Mouse (Mus musculus): ENCODE results near the gene Fam13c. TPM values are rescaled to one million over a fixed set of nuclear protein-coding genes. Genes with fewer than 3 reads are reported as not detected.

Fam13c gene
- total RNA-seq, 4 experiments from 2014 or later, result 14.9 to 49.2 (median 28.9) TPM

DNA sequence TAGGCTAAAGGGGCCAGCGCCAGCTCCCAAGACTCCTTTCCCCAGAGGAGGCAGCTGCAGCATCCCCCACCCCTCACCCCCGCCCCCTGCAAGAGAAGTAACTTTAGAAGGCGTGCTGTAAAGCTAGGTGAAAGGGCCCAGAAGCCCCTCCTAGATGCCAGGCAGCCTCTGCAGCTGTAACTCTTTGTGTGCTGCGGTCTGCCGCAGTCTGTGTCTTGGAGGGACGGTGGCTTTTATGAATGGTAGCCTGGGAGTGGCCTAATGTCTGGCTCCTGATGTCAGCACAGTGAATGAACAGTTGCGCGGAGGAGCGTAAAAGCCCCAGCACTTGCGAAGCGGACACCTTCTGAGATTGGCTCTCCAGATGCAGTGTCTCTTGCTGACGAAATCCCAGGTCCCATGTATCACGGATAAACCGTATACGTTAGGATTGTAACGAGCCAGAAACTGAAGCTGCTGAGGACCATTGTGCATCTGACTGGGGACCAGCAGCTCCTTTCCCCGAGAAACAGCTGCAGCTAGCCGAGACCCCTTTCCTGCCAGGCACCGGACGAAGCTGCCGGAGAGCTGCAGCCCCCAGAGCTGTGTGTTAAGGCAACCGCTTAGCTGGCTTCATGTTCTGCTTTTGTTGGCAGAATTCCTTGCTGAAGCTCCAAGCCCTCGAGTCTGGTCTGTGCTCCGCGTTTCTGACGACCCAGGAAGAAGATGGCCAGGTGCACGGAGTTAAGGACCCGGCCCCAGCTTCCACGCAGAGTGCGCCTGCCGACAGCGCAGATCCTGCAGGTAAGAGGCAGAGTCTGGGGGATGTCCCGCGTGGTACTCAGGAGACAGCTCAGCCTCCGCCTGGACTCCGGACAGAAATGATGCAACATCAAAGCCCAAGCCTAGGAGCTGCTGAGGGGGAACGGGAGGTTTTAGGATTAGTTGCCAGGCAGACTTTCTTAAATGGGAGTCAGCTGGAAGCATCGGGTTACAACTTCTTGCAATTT is 80.2 kb downstream of the Fam13c start:
- no peak for DNase-seq

DNA sequence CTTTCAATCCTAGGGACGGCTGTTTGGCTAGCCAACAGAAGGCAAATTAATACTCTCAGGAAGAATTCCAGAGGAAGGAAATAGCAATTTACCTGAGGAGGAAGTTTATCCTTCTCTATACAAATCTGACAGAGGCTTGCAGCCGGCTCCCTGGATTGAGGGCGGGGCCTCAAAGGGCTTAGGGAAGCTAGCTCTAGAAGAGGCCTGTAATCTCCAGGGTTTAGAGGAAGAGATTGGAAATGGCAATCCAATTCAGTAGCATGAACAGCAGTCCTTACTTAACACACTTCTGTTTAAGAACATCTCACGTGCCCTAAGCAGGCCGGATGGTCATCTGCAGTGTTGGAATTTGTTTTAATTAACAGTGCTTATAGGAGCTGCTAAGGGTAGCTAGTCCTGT is 81.1 kb downstream of the Fam13c start:
- DNase-seq, result no peak

DNA sequence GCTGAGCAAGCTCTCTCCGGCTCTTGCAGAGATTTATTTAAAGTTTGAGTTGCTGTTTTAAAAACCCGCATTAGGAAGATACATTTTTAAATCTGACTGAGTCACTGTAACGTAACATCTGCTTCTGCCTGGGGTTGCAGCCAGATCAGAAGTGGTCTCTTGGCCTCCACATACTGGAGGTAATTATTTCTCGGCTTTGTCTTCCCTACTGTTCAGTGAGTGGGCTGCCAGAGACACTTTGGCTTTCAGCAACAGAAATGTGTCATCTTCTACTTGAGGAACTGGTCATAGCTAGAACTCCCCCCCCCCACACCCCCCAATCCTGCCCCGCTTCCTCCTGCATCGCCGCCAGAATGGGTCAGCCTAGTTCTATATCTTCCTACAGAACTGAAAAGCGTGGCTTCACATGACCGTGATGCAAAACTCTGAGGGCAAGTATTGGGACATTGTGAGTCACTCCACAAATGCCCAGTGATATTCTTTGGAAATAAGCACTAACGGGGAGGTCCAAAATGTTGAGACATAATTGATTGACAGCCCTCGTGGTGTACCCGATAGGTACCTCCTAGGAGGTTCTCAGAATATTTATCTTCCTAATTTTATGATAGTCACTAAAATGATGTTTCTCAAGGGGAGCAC is 90.0 kb downstream of the Fam13c start:
- no peak for DNase-seq

DNA sequence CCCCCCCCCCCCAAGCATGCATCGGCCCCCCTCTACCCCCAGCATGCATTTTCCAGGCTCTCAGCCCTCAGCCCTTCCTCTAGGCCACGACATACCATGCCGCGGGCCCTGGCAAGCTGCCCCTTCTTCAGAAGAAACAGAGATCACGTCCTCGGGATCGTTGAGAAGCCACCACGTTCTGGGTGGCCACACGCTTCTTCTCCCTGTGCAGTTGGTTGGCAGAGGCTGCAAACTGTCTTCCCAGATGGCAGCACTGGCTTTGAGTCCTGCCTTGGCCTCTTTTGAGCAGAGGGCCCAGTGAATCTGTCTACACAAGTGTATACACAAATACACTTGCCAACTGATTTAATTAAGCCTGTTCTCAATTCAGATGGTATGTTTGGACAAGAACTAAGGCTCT is 92.0 kb downstream of the Fam13c start:
- no peak for DNase-seq

DNA sequence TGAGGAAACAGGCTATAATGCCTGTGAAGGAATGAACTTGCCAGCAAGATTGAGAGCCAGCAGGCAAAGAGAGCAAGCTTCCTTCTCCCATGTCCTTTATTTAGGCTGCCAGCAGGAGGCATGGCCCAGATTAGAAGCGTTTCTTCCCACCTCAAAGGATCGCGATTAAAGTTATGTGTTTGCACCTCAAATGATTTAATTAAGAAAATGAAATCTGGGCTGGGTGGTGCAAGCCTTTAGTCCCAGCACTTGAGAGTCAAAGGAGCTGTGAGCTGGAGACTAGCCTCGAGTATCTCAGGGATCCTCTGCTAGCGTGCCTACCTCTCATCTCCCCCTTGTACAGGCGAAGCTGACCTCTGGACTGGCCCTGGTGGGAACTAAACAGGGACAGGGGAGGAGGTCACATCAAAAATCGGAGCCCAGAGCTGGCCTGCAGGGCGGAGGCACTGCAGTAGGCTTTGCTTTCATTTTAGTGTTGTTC is 93.1 kb downstream of the Fam13c start:
- no peak for DNase-seq

DNA sequence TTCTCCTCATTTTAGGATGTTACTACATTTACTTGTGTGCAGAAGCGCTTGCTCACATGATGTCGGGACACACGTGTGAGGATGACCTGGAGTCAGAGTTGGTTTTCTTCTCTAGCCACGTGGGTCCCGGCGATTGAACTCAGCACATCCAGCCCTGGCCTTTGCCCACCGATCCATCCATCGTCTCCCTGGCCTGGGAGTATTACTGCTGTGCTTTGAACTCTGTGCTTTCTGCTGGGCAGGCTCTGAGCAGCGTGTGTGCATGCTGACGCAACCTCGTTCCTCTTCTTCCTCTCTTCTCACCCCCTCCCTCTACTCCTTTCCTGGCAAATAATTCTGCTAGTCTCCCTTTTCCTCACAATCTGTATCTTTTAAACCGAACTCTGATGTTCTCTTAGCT is 93.7 kb downstream of the Fam13c start:
- DNase-seq, result no peak

DNA sequence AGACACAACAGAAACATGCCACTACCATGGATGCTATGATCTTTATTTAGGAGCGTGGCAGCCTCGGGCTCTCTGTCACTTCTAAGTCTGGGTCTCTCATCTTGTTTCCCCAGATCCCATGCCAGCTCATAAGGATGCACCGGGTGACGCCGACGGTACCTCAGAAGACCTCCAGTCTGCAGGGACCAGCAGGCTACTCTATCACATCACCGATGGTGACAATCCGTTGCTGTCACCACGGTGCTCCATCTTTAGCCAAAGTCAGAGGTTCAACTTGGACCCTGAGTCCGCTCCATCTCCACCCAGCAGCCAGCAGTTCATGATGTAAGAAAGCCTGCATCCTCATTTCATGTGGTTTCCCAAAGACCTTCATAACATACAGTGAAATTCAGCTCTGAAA is 94.3 kb downstream of the Fam13c start:
- no peak for DNase-seq

DNA sequence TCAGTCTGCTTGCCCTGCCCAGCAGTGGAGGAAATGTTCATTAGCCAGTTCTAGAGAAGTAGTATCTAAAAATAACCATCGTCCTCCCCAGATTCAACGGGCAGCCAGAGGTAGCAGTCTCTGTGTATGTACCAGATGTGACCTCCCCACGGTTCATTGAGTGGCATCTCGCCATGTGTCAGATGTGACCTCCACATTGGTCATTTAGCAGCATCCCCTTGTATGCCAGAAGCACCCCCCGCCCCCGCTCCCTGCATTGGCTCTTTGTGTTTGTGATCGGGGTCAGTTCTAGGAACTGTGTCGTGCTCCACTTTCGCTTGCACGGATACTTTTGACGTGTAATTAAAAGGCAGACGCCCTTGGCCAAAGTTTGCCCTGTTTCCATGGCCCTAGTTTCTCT is 95.1 kb downstream of the Fam13c start:
- DNase-seq, result no peak

DNA sequence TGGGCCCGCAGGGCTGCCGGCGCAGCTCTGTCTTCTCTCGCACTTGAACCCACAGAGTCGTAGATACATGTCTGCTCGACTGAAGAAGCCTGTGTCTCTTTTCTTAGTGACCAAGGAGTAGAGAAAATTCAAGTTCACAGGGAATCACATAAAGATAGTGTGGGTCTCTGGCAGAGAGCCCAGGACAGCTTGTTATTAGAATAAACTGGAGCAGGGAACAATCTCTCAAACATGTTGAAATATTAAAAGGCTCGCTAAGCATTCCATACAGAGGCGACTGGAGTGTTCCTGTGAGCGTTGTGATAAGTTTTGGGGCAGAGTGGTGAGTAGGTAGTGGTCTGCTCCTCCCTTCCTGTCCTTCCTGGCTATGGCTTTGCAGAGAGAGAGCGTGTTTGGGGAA is 97.4 kb downstream of the Fam13c start:
- DNase-seq, result no peak

DNA sequence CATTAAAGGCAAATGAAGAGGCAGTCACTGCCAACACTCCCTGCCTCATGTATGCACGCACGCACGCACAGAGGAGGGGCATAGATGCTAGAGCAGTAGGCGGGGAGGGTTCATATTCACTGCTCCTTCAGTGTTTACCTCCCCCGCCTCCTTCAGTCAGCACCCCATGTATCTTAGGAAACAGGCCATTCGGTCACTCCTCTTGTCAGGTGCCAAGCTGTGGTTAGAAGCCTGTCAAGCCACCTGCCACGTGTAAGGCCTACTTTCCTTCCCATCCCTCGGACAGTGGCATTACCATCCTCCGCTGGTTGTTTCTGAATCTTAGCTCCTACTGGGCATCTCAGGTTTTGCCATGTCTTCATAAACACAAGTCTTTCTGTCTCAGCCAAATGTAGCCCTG is 99.0 kb downstream of the Fam13c start:
- DNase-seq, result no peak

DNA sequence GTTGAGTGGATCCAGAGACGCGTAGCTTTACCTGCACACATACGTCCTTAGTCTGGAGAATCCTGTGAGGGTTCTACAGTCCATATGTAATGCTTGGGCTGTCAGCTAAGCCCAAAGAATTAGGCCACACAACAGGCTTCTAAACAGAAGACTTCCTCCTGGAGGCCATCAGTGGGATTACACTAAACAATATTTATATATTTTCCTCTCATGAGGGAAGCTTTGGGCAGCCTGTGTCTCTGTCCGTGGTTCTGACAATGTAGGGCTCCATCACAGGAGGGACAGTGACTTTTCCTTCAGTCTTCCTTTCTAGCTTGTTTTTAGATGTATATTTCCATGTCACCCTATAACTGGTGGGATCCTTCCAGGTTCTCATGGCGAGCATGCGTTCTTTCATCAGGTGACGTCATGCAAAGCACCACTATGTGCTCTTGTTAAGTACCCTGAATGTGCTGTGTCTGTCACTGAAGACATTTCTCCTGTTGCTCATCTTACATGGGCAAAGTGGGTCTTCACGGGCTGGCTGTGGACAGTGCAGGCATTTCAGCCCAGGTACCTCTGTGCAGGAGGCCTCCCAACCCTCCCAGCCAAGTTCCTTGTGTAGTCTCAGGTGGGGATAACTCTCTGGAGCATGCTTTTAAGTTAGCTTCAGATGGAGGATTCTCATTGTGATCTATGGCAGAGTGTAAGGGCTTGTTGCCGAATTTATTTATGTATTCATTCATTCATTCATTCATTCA is 100.3 kb downstream of the Fam13c start:
- no peak for DNase-seq

DNA sequence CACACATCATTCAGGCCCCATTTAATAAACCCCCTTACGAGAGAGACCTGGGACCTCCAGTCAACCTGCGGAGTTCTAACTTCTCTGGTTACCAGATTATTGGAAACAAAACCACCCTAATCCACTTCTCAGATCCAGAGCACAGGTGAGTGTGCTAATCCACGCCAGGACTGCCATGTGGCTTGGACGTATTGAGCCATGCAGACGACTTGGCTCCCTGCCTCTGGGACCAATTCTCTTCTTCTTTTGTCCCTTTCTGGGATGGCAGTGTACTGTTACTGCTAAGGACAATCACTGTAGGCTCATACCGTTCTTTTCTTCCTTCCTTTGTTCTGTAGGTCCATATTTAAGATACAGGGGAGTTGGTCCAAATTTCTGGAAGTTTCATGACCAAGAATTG is 102.6 kb downstream of the Fam13c start:
- DNase-seq, result no peak

DNA sequence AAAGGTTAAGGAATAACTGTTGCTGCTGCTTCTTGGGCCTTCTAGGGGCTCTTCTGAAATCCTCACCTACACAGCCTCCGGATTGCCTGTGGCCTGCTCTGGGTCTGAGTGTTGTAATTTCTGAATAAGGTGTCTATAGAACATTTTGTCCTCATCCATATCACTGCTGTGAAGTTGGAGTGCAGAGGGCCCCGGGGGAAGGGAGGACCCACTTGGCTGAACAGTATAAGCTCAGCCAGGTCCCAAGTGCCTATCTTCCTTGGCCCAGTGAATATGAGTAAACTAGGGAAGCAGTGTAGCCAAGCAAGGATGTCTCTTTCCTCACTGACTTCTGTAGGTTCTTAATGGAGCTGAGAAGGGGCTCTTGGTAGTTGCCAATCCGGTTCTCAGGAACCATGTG is 112.2 kb downstream of the Fam13c start:
- no peak for DNase-seq

DNA sequence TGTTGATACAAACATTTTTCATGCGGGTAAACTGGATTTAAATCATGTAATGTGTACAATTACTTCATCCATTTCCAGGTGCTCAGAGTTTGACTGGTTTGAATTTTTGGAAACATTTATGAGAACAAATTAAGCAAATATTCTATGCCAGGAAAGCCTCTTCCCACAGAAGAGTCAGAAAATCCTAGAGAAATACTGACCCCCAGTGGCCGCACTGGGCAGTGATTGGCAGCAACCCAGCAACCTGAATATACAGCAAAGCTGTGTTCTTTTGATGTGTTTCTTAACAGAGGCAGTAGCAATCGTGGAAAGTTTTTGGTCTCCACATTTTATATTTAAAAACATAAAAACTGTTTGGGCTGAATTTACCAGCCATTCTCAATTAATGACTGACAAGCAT is 123.4 kb downstream of the Fam13c start:
- no peak for DNase-seq

DNA sequence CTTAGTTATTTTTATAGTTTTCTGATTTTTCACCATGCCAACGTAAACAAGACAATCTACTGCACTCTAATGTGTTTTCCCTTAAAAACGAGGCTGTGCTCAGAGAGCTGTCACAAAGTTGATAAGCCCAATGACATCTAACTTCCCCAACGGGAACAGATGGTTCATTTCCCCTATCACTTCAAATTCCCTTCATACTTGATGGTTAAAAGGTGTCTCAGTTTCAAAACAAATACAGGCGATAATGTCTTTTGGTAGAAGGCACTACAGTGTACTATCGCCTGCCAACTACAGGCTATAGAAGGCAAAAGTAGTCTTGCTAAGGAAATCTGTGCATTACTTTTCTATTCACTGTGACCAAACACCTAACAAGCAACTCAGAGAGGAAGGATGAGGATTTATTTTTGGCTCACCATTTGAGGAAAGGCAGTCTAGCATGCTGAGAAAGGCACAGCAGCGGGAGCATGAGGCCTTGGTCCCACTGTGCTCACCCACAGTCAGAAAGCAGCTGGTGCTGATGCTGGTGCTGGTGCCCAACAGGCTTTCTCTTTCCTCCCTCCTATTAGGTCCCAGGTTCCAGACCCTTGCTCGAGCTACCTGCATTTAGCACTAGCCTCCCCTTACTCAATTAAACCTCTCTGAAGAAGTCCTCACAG is 141.4 kb downstream of the Fam13c start:
- DNase-seq, result no peak

DNA sequence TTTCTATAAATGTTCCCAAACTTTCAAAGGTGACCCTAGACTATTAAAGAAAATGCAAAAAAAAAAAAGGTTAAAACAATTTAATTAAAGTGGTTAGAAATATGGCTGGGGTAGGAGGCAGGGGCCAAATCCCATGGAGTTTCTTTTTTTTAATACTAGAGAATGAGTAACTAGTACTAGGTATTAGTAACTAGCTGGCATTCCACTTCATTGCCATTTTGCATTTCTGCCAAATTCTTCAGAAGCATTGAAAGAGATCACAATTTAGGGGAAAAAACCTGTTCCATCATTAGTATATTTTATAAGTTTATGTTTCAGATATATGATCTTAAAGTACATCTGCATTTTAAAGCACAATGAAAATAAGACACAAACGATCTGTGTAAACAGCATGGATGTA is 143.9 kb downstream of the Fam13c start:
- no peak for DNase-seq

DNA sequence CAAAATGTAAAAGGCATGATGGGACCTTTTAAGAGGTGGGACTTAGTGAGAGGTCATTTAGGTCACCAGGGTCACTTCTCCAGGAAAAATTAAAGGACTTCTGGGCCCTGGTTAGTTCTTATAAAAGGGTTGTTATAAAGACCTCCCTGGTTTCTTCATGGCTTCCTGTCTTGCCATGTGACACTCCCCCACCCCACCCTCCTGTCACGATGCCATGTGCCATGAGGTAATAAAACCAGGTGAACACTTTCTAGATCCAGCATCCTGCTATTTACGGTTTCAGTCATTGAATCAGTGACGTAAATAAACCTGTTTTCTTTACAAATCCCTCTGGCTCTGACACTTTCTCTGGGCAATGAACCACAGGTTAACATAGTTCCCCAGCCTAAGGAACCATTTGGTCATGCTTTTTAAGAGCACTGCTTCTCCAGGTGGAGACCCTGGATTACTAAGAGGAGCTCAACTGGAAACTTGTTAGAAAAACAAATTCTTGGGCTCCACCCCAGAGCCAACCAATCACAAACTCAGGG is 146.7 kb downstream of the Fam13c start:
- DNase-seq, result no peak

DNA sequence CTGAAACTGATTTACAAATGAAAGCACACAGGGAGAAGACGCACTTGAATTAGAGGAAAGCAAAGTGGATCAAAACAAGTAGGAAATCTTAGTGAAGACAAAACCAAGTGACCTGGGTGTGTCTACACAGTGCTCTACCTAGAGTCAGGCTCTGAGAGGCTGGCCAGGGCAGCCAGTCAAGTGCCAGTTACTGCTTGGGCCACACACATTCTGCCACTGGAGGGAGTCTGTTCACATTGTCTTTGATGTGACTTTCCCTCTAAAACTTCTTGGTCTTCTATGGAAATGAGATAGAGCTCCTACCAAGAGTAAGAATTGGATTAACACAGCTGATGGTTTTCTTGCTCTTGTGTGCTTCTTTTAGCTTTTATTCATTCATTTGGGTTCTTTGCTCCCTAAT is 153.7 kb downstream of the Fam13c start:
- peak; percentile 5 for DNase-seq

DNA sequence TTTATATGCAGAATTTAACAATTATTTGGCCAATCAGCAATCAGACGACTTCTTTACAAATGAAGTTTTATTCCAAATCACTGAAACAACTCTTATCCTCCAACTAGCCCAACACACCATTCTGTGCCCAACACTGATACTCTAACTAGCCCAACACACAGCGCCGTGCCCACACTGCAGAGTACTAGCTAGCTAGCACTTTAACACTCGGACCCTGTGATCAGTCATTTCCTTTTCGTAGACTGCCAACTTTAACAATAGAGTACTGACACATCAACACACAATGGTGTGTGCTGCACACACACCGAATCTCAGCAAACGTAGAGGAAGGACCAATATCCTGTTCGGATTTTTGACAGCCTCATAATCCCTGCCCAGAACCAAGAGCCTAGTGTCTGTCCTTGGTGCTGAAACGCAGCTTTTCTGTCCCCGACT is 157.8 kb downstream of the Fam13c start:
- no peak for DNase-seq

DNA sequence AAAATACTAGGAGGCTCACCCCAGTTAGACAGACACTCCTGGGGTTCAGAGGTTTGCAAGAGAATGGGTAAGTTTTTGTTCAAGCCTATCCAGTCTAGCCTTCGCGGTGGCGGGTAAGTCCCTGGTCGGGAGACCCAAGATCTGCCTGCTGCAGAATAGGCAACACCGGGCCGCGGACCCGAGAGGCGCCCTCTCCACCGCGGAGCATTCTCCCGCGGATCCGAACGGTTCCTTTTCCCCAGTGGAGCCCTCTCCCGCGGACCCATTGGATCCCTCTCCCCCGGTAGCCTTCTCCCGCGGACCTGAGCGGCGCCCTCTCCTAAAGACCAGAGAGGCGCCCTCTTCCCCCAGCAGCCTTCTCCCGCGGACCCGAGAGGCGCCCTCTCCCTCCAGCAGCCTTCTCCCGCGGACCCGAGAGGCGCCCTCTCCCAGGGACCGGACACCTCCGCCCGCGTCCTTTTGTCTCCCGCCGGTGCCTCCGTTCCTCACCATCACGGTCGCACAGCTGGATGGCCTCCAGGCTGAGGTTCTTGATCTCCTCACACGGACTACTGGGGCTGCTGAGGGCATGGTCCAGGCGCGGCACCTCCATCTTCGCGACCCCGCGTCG is 158.3 kb downstream of the Fam13c start:
- peak; percentile 24 for DNase-seq

DNA sequence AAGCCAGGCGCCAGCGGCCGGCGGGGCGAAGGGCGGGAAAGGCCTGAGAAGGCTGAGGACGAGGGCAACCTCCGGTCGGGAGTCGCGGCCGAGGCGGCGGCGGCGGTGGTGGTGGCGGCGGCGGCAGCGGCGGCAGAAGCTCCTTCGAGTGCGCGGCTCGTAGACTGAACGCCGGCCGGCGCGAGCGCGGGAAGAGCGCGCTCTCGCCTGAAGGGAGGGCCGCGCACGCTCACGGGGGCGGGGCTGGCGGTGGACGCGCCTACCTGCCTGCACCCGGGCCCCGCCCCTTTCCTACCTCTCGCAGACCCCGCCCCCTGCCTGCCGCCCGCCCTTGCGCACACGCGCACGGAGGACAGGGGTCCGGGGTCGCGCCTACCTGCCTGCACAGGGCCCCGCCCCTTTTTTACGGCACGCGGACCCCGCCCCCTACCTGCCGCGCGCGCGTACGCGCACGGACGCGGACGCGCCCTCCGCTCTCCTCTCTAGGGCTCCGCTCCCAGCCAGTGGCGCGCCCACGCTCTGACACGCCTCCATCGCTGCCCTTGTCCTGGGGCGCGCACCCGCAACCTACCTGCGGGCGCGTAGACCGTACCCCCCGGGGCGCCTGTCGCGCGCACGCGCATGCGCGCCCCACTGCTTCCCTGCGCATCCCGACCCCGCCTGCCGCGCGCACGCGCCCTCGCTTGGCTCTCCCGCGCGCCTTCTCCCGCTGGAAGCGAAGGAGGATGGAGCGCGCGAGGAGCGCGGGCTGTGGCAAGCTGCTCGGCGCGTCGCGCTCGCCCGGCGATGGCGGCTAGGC is 159.0 kb downstream of the Fam13c start:
- peak; percentile 53 for DNase-seq

All from adrenal gland, adult 8-10 months (tissue).